Mouse (Mus musculus): ENCODE data around the gene Lztr1. TPM values are rescaled to one million over a fixed set of nuclear protein-coding genes. Genes with fewer than 3 reads are reported as not detected.

The Lztr1 gene
- 291 and 303 TPM in 2 replicates for polyA plus RNA-seq (2012; rRNA removed)

DNA sequence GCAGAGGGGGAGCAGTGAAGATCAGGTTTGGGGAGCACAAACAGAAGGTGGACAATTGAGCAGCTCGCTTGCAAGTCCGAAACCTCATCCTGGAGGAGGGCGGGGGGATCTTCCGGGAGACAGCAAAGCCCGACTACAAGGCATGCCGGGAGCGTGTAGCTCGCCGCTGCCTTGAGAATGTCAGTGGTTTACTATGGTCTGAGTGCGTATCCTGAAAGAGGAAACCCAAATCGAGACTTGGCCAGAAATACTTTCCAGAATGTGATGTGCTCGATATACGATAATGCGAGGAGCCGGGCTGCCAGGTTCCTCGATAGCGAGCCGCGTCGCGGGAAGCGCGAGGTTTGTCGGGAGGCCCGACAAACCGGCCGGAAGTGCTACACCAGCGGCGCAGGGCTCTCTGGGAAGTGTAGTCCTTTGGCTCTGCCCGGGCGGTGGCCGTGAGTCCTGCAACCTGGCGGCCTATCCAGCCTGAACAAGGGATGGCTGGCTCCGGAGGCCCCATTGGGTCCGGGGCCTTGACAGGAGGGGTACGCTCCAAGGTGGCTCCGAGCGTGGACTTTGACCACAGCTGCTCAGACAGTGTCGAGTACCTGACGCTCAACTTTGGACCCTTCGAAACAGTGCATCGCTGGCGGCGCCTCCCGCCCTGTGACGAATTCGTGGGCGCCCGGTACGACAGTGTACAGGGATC lies at the start of gene Lztr1:
Gene Lztr1 (plus strand): TSS at position 143 of the 694 bp plus-strand sequence.
- Histone ChIP-seq H3K36me3 (ENCODE audit: control insufficient read depth, insufficient read depth, low read length) (peaks cover 14% of the 10 kb centered on the region), H3K27ac (ENCODE audit: control insufficient read depth, insufficient read depth, low read length) (peak within 1 kb of the TSS; percentile 28; the same call in 1 of the 2 replicates), H3K4me3 (ENCODE audit: control insufficient read depth, insufficient read depth, low read length) (peak within 1 kb of the TSS; percentile 78), H3K27me3 (ENCODE audit: control insufficient read depth, insufficient read depth, low read length) (no peaks in the 10 kb centered on the region), H3K4me1 (replicated peaks; ENCODE audit: control insufficient read depth, insufficient read depth, low read length) (peaks cover 7% of the 10 kb centered on the region)
- peak; percentile 86 for DNase-seq
- TF ChIP-seq CTCF (IDR thresholded peaks at IDR 0.05; ENCODE audit: borderline replicate concordance, control insufficient read depth, extremely low read depth, insufficient read depth, low read length, poor library complexity) (no peak), POLR2A (IDR thresholded peaks at IDR 0.05; ENCODE audit: control insufficient read depth, extremely low read depth, insufficient read depth, low read length, poor library complexity) (peak; percentile 55; the same call in 1 of the 2 replicates)
- whole genome bisulfite sequencing, result under 1% methylated on average over 50 of the region's 50 CpGs

- Histone ChIP-seq H3K27ac (ENCODE audit: control insufficient read depth, insufficient read depth, low read length) (no peak overlapping the region), H3K27me3 (ENCODE audit: control insufficient read depth, insufficient read depth, low read length) (no peaks in the 10 kb centered on the region), H3K36me3 (ENCODE audit: control insufficient read depth, insufficient read depth, low read length) (peaks cover 4% of the 10 kb centered on the region), H3K4me1 (replicated peaks; ENCODE audit: control insufficient read depth, insufficient read depth, low read length) (peaks cover 3% of the 10 kb centered on the region; the same call in 1 of the 2 replicates), H3K4me3 (ENCODE audit: control insufficient read depth, insufficient read depth, low read length) (no peak overlapping the region)
- 78% methylated on average over 4 of the region's 4 CpGs for WGBS
- DNase-seq, result peak; percentile 65
- TF ChIP-seq CTCF (IDR thresholded peaks at IDR 0.05; ENCODE audit: borderline replicate concordance, control insufficient read depth, extremely low read depth, insufficient read depth, low read length, poor library complexity), result no peak
- TF ChIP-seq POLR2A (IDR thresholded peaks at IDR 0.05; ENCODE audit: control insufficient read depth, extremely low read depth, insufficient read depth, low read length, poor library complexity), result no peak
These were observed 48.2 kb upstream of the Lztr1 start for GRCm38 (mm10) chr16:17460254-17460653.

GRCm38 (mm10) chr16:17461596-17461995 lies 46.9 kb upstream of the Lztr1 start:
- 26% methylated on average over 1 of the region's 1 CpGs for WGBS
- TF ChIP-seq CTCF (IDR thresholded peaks at IDR 0.05; ENCODE audit: borderline replicate concordance, control insufficient read depth, extremely low read depth, insufficient read depth, low read length, poor library complexity) (no peak), POLR2A (IDR thresholded peaks at IDR 0.05; ENCODE audit: control insufficient read depth, extremely low read depth, insufficient read depth, low read length, poor library complexity) (no peak)
- H3K4me3 ChIP-seq (ENCODE audit: control insufficient read depth, insufficient read depth, low read length), result no peak overlapping the region
- H3K36me3 ChIP-seq (ENCODE audit: control insufficient read depth, insufficient read depth, low read length), result peaks cover 4% of the 10 kb centered on the region
- DNase-seq, result no peak
- no peaks in the 10 kb centered on the region for H3K4me1 ChIP-seq (replicated peaks; ENCODE audit: control insufficient read depth, insufficient read depth, low read length)
- no peak overlapping the region for H3K27ac ChIP-seq (ENCODE audit: control insufficient read depth, insufficient read depth, low read length)
- no peaks in the 10 kb centered on the region for H3K27me3 ChIP-seq (ENCODE audit: control insufficient read depth, insufficient read depth, low read length)

- H3K27ac ChIP-seq (ENCODE audit: control insufficient read depth, insufficient read depth, low read length), result no peak overlapping the region
- H3K4me3 ChIP-seq (ENCODE audit: control insufficient read depth, insufficient read depth, low read length), result no peak overlapping the region
- H3K36me3 ChIP-seq (ENCODE audit: control insufficient read depth, insufficient read depth, low read length), result peaks cover 2% of the 10 kb centered on the region
- no peaks in the 10 kb centered on the region for H3K27me3 ChIP-seq (ENCODE audit: control insufficient read depth, insufficient read depth, low read length)
- no peak for DNase-seq
- no peaks in the 10 kb centered on the region for H3K4me1 ChIP-seq (replicated peaks; ENCODE audit: control insufficient read depth, insufficient read depth, low read length)
- WGBS, result 94% methylated on average over 2 of the region's 2 CpGs
- TF ChIP-seq CTCF (IDR thresholded peaks at IDR 0.05; ENCODE audit: borderline replicate concordance, control insufficient read depth, extremely low read depth, insufficient read depth, low read length, poor library complexity) (no peak), POLR2A (IDR thresholded peaks at IDR 0.05; ENCODE audit: control insufficient read depth, extremely low read depth, insufficient read depth, low read length, poor library complexity) (no peak)
These were observed 45.3 kb upstream of the Lztr1 start for GRCm38 (mm10) chr16:17463184-17463583.

GRCm38 (mm10) chr16:17466875-17467663 lies 41.4 kb upstream of the Lztr1 start:
- H3K4me1 ChIP-seq (replicated peaks; ENCODE audit: control insufficient read depth, insufficient read depth, low read length), result no peaks in the 10 kb centered on the region
- DNase-seq, result no peak
- peaks cover 30% of the 10 kb centered on the region for H3K36me3 ChIP-seq (ENCODE audit: control insufficient read depth, insufficient read depth, low read length)
- no peak overlapping the region for H3K27ac ChIP-seq (ENCODE audit: control insufficient read depth, insufficient read depth, low read length)
- H3K27me3 ChIP-seq (ENCODE audit: control insufficient read depth, insufficient read depth, low read length), result no peaks in the 10 kb centered on the region
- no peak overlapping the region for H3K4me3 ChIP-seq (ENCODE audit: control insufficient read depth, insufficient read depth, low read length)
- WGBS, result 81% methylated on average over 4 of the region's 4 CpGs
- TF ChIP-seq POLR2A (IDR thresholded peaks at IDR 0.05; ENCODE audit: control insufficient read depth, extremely low read depth, insufficient read depth, low read length, poor library complexity), result no peak

DNA sequence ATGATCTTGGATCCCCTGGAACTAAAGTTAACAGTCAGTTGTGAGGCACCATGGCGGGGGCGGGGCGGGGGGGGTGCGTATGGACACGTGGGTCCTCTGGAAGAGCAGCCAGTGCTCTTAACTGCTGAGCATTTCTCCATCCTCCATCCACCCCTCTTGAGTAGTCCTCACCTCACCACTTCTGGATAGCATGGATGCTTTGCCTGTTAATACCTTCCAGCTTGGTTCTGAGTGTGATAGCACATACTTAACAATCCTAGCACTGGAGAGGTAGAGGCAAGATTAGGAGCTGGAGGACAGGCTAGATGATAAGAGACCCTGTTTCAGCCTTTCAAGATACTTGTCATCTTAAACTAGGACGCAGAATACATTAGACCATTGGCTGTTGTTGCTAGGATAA lies 36.0 kb upstream of the Lztr1 start:
- H3K4me3 ChIP-seq (ENCODE audit: control insufficient read depth, insufficient read depth, low read length), result no peak overlapping the region
- DNase-seq, result no peak
- H3K36me3 ChIP-seq (ENCODE audit: control insufficient read depth, insufficient read depth, low read length), result peaks cover 38% of the 10 kb centered on the region
- H3K4me1 ChIP-seq (replicated peaks; ENCODE audit: control insufficient read depth, insufficient read depth, low read length), result peaks cover 3% of the 10 kb centered on the region
- no peak overlapping the region for H3K27ac ChIP-seq (ENCODE audit: control insufficient read depth, insufficient read depth, low read length)
- 91% methylated on average over 6 of the region's 6 CpGs for WGBS
- TF ChIP-seq POLR2A (IDR thresholded peaks at IDR 0.05; ENCODE audit: control insufficient read depth, extremely low read depth, insufficient read depth, low read length, poor library complexity), result no peak
- no peak for TF ChIP-seq CTCF (IDR thresholded peaks at IDR 0.05; ENCODE audit: borderline replicate concordance, control insufficient read depth, extremely low read depth, insufficient read depth, low read length, poor library complexity)
- H3K27me3 ChIP-seq (ENCODE audit: control insufficient read depth, insufficient read depth, low read length), result no peaks in the 10 kb centered on the region
